Mouse (Mus musculus): ENCODE results near the gene Ddx39. TPM values are rescaled to one million over a fixed set of nuclear protein-coding genes. Genes with fewer than 3 reads are reported as not detected.

The Ddx39 gene
- polyA plus RNA-seq (2012; ENCODE audit: low replicate concordance) = 10.1 and 20.1 TPM in 2 replicates

DNA sequence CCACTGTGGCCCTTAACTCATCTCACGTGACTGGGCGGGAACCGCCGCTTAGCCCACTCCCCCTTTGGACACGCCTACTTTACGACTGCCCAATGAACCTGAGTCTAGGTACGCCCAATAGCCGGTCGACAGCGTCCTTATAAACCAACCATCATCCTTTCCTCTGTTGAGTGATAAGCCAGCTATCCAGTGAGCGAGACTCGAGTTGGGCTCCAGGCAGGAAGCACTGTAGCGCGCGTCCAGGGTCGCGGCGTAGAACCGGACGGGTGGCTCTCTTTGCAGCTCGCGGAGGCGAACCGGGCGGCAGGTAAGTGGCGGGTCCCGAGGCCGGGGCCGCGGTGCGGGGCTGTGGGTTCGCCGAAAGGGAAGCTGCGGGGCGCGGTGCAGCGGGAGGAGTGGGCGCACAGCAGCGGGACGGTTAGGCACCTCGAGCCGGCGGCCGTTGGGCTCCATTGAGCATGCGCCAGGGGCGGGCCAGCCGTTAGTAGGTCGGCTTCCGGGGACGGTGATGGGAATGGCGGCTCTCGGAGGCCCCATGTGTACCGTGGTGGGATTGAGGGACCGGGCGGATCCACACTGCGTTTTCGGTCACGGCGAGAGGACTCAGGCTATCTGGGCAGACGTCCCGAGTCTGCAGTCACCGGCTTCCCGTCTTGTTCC is at the start of gene Ddx39:
Ddx39 (plus strand) TSS at position 147 of the 660 bp plus-strand sequence.

DNA sequence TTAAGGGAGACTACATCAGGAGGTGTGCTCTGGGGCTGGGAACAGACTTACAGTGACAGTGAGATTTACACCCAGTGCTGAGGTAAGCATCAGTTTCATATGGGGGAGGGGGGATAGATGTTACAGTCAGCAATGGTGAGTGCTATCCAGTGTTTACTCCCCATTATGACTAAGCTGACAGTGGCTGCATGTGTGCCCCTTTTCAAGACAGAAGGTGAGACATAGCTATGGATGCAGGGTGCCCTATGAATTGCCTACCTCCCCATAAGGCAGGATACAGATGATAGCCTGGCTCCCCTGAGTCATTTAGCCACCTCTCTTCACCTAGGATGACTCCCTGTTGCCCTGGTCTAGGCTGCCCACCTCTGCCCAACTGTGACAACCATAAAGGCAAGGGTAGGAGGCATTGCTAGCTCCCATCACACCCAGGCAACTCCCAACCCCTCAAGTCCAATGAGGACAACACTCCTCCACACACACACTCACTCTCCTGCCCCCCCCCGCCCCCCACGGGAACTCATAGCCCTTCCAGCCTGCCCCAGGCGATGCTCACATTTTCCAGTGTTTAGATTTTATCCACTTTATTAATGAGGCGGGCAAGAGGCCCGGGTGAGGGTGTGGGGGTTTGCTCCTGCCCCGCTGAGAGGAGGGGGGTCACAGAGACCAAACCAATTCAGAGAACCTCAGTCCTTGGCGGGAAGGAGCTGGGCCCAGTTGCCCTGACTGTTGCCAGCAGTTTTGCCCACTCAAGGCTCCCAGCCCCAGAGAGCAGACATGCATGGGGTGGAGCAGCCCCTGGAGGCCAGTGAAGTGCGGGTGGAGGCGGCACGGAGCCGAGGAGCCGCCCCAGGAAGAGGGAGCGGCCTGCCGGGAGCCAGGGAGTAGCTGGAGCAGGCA is 48.8 kb upstream of the Ddx39 start, which contains the start of gene Ptger1:
Ptger1 (plus strand) TSS at position 710 of the 897 bp plus-strand sequence.

DNA sequence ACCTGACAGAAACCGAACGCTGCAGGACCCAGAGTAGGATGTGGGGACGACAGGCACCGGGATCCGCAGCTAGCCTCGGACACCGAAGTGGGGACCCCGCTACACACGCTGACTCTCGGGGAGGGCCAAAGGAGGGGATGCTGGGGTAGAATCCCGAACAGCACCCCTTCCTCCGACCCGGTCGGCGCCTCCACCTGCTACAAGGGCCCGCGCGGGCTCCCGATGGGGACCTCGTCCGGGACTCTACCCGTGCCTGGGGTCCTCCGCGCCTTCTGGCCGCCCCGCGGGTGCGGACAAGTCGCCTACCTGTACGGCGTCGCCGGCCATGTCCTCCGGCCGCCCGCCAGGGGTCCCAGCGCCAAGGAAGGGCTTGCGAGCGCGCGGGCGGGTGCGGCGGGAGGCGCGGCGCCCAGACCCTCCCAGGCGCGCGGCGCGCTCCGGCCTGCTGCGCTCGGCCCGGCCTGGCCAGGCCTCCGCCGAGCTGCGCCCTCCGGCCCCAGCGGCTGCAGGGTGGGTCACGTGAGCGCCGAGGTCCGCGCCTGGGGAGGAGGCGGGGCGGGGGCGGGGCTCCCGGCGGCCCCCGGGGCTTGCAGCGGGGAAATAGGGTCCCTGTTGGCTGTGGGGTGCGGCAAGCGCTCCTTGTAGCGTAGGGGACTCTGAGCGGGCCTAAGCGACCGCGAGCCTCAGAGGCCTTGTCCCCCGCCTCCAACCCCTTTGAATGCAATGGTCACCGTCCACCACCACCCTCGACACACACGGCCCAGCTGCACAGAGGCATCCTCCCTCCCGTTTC is 16.1 kb upstream of the Ddx39 start, which contains the start of gene Pkn1:
Pkn1 (minus strand) TSS at position 519 of the 793 bp plus-strand sequence.

DNA sequence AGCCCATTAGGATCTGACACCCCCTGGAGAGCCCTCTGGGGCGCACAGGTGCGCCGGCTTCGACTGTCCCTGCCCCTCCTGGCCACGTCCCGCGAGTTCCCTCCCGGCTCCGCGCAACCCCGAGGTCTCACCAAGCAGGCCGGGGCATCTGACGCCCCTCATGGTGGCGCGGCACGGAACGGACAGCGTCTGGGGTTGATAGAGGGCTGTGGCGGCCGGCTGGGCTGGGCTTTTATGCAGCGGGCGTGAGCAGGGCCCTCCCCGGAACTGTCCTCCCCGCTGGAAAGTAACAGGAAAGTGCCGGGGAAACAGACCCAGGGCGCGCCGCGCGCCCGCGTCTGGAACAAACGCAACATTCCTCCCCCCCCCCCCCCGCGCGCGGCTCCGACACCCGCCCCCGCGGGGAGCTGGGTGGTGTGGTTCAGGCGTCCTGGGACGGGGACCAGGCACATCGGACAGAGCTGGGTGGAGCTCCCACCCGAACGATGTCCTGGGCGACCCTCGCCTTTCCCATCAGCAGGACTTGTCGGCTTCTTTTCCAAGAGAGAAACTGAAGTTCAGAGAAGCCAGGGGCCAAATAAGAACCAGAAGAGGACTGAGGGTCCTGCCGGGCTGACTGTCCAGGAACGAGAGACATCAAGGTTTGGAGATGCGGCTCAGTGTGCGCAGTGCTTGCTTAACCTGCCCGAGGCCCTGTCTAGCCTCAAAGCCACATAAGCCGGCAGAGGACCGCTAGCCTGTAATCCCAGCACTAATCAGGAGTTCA is 26.2 kb downstream of the Ddx39 start, which contains the start of gene Adgre5:
Adgre5 (minus strand) TSS at position 351 of the 766 bp plus-strand sequence.

Other genes starting within 250 kb of the Ddx39 start
- gene Olfr370, start 179.4 kb upstream of the Ddx39 start, polyA plus RNA-seq (2012; ENCODE audit: low replicate concordance) = not detected in 2 replicates
- gene Ndufb7, start 148.5 kb upstream of the Ddx39 start, polyA plus RNA-seq (2012; ENCODE audit: low replicate concordance) = 165 and 204 TPM in 2 replicates
- 112 and 259 TPM in 2 replicates for gene Tecr, start 107.2 kb upstream of the Ddx39 start, polyA plus RNA-seq (2012; ENCODE audit: low replicate concordance)
- gene Dnajb1, start 107.0 kb upstream of the Ddx39 start, polyA plus RNA-seq (2012; ENCODE audit: low replicate concordance) = 29.2 and 42.1 TPM in 2 replicates
- gene Gipc1, start 62.5 kb upstream of the Ddx39 start, polyA plus RNA-seq (2012; ENCODE audit: low replicate concordance) = 48.3 and 62.7 TPM in 2 replicates
- gene Ptger1, start 48.5 kb upstream of the Ddx39 start, polyA plus RNA-seq (2012; ENCODE audit: low replicate concordance) = 0.23 and 0.43 TPM in 2 replicates
- 211 and 329 TPM in 2 replicates for gene Pkn1, start 16.0 kb upstream of the Ddx39 start, polyA plus RNA-seq (2012; ENCODE audit: low replicate concordance)
- gene Adgre5, start 26.1 kb downstream of the Ddx39 start, polyA plus RNA-seq (2012; ENCODE audit: low replicate concordance) = 194 and 396 TPM in 2 replicates
- gene Adgrl1, start 184.9 kb downstream of the Ddx39 start, polyA plus RNA-seq (2012; ENCODE audit: low replicate concordance) = 9.4 and 20.9 TPM in 2 replicates
- 0.90 and 1.4 TPM in 2 replicates for gene Gm10644, start 240.0 kb downstream of the Ddx39 start, polyA plus RNA-seq (2012; ENCODE audit: low replicate concordance)
- 5.2 and 56.2 TPM in 2 replicates for gene Asf1b, start 240.3 kb downstream of the Ddx39 start, polyA plus RNA-seq (2012; ENCODE audit: low replicate concordance)

Data from hematopoietic multipotent progenitor cell, adult 10-12 weeks (in vitro differentiated cells).